ENCODE assay signal across 8 mouse cellular contexts in the genomic region with DNA sequence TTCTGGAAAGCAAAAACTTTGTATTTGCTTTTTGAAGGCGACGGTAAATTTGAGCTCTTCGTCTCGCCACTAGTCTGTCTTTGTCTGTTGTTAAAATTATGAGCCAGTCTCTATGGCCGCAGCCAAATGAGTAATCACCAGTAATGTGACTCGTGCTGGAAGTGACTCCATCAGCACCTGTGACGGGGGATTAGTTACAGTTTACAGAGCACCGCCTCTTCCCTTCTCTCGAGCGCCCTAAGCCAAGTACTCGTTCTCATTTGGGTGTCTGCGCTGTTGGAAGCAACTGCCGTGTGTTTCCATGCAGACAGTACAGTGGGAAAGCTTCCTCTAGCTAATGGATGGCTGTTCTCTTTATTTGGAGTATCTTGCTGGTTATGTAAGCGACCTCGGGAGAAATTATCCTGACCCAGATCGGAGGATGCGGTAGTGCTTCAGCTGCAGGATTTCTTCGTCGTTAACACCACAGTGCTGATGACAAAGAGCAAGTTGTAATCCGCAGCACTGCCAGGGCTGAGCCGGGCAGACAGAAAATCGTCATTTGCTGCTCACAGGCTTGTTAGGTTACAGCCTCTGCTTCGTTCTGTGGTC.
DNase-seq lines count a peak whose midpoint lies in the region; ATAC-seq and TF ChIP-seq lines count a peak whose summit lies in the region.

No protein-coding gene starts in this region.

- H3K9me3 ChIP-seq in embryonic facial prominence, embryonic 14.5 days (ENCODE audit: control insufficient read depth, low read length): no peaks in the 10 kb centered on the region
- no peaks in the 10 kb centered on the region for H3K9me3 ChIP-seq in limb, embryonic 13.5 days
- H3K9me3 ChIP-seq in midbrain, embryonic 16.5 days (replicated peaks; ENCODE audit: control insufficient read depth, low read length, poor library complexity, severe bottlenecking): no peaks in the 10 kb centered on the region

- H3K27ac ChIP-seq in embryonic facial prominence, embryonic 14.5 days (replicated peaks; ENCODE audit: low read depth, low read length): peak overlapping the region; percentile 97
- H3K27ac ChIP-seq in heart, adult 2 months: peak overlapping the region; percentile 92
- peak overlapping the region; percentile 93 for H3K27ac ChIP-seq in limb, embryonic 13.5 days
- peak overlapping the region; percentile 78 for H3K27ac ChIP-seq in midbrain, embryonic 16.5 days (ENCODE audit: low read length)

- H3K9ac ChIP-seq in embryonic facial prominence, embryonic 14.5 days (ENCODE audit: low read depth, low read length): peak overlapping the region; percentile 77
- H3K9ac ChIP-seq in heart, adult 2 months (ENCODE audit: low read depth, low read length): peak overlapping the region; percentile 59
- peak overlapping the region; percentile 78 for H3K9ac ChIP-seq in limb, embryonic 13.5 days
- H3K9ac ChIP-seq in midbrain, embryonic 16.5 days (ENCODE audit: low read depth, low read length): peak overlapping the region; percentile 63

- peak; percentile 82; the same call in 1 of the 2 replicates for TF ChIP-seq EP300 in heart, adult 2 months (IDR thresholded peaks at IDR 0.05; ENCODE audit: insufficient read depth, low read depth, low read length)

- H3K4me1 ChIP-seq in embryonic facial prominence, embryonic 14.5 days (ENCODE audit: control insufficient read depth, insufficient read depth, low read length): peaks cover 16% of the 10 kb centered on the region
- H3K4me1 ChIP-seq in heart, adult 2 months (ENCODE audit: control insufficient read depth, insufficient read depth, low read length): peaks cover 8% of the 10 kb centered on the region
- peaks cover 27% of the 10 kb centered on the region for H3K4me1 ChIP-seq in limb, embryonic 13.5 days
- H3K4me1 ChIP-seq in midbrain, embryonic 16.5 days (ENCODE audit: control insufficient read depth, insufficient read depth, low read length): peaks cover 23% of the 10 kb centered on the region

- under 1% methylated on average over 23 of the region's 23 CpGs for whole genome bisulfite sequencing in embryonic facial prominence, embryonic 14.5 days
- WGBS in heart, adult 2 months: under 1% methylated on average over 23 of the region's 23 CpGs
- WGBS in limb, embryonic 13.5 days: under 1% methylated on average over 23 of the region's 23 CpGs
- under 1% methylated on average over 23 of the region's 23 CpGs for WGBS in midbrain, embryonic 16.5 days

- H3K27me3 ChIP-seq in embryonic facial prominence, embryonic 14.5 days (replicated peaks; ENCODE audit: control insufficient read depth, insufficient read depth, low read length): no peaks in the 10 kb centered on the region
- no peaks in the 10 kb centered on the region for H3K27me3 ChIP-seq in heart, adult 2 months (ENCODE audit: control insufficient read depth, insufficient read depth, low read length)
- no peaks in the 10 kb centered on the region for H3K27me3 ChIP-seq in limb, embryonic 13.5 days
- no peaks in the 10 kb centered on the region for H3K27me3 ChIP-seq in midbrain, embryonic 16.5 days (ENCODE audit: control insufficient read depth, insufficient read depth, low read depth, low read length)

- ATAC-seq in embryonic facial prominence, embryonic 14.5 days (ENCODE audit: low read depth): peak; percentile 98
- peak; percentile 91 for ATAC-seq in limb, embryonic 13.5 days (ENCODE audit: low FRiP score, low read depth)
- ATAC-seq in midbrain, embryonic 16.5 days: peak; percentile 92

- TF ChIP-seq POLR2A in heart, adult 2 months (IDR thresholded peaks at IDR 0.05; ENCODE audit: insufficient read depth, low read depth, low read length): peak; percentile 93

- peak; percentile 69 for DNase-seq in 3134 (ENCODE audit: extremely low read depth, insufficient read length, low spot score)
- DNase-seq in adrenal gland, postnatal 36 days: peak; percentile 71 to 77
- DNase-seq in embryonic facial prominence, embryonic 14.5 days (ENCODE audit: low spot score): peak; percentile 96
- peak; percentile 82 to 89 for DNase-seq in heart, adult 2 months
- peak; percentile 81 to 85 for DNase-seq in kidney, adult 8-10 months
- peak; percentile 65 to 74 for DNase-seq in spleen, postnatal 10 days (ENCODE audit: low spot score in 2 of 2)

- peak overlapping the region; percentile 83 for H3K4me2 ChIP-seq in embryonic facial prominence, embryonic 14.5 days (ENCODE audit: low read depth, low read length)
- peak overlapping the region; percentile 75 for H3K4me2 ChIP-seq in limb, embryonic 13.5 days (replicated peaks)
- peak overlapping the region; percentile 58 for H3K4me2 ChIP-seq in midbrain, embryonic 16.5 days (ENCODE audit: low read length)

- H3K36me3 ChIP-seq in embryonic facial prominence, embryonic 14.5 days (ENCODE audit: control insufficient read depth, insufficient read depth, low read length): no peaks in the 10 kb centered on the region
- H3K36me3 ChIP-seq in heart, adult 2 months (ENCODE audit: control insufficient read depth, insufficient read depth, low read length): peaks cover 12% of the 10 kb centered on the region
- H3K36me3 ChIP-seq in limb, embryonic 13.5 days: peaks cover 4% of the 10 kb centered on the region
- no peaks in the 10 kb centered on the region for H3K36me3 ChIP-seq in midbrain, embryonic 16.5 days (ENCODE audit: control insufficient read depth, insufficient read depth, low read length)

- intact Hi-C loops in heart, adult 2 months (cut with DNase I): loop anchor here (2.0 to 5.0 kb wide), 4 partner anchors 42 to 97 kb away; a partner anchor contains a TSS

- peak; percentile 74 for TF ChIP-seq CTCF in heart, adult 2 months (IDR thresholded peaks at IDR 0.05)

- peak overlapping the region; percentile 52 for H3K4me3 ChIP-seq in embryonic facial prominence, embryonic 14.5 days (ENCODE audit: low read depth, low read length)
- H3K4me3 ChIP-seq in heart, adult 2 months: peak overlapping the region; percentile 57
- peak overlapping the region; percentile 54 for H3K4me3 ChIP-seq in limb, embryonic 13.5 days
- H3K4me3 ChIP-seq in midbrain, embryonic 16.5 days (ENCODE audit: low read depth, low read length): peak overlapping the region; percentile 29

- H3K79me2 ChIP-seq in heart, adult 2 months (replicated peaks; ENCODE audit: control insufficient read depth, insufficient read depth, low read length): 0 out of 2 replicates have a peak, but pooled peaks cover 2% of the 10 kb centered on the region

Comparison
In these comparisons a context has a peak if more than half of its experiments do, and no peak if none do; other contexts are left out.
1. Peak in every context shown above with its lines: DNase-seq, ATAC-seq, H3K4me3 ChIP-seq and H3K27ac ChIP-seq.